Mouse (Mus musculus) liver, embryonic 15.5 days (tissue): ENCODE data around the gene Pias4. TPM values are rescaled to one million over a fixed set of nuclear protein-coding genes. Genes with fewer than 3 reads are reported as not detected.
"Not testable (repeated sequence)": the region's sequence is repeated elsewhere in the genome, so short reads cannot be mapped to it uniquely, and the experiment has no call there.

ENCODE experiments used
- ATAC-seq: fragments of 200-750 bp; cut with Nextera tagmentation; 2 replicates; pipeline ENCODE4 v1.8.0; 2017; ENCODE audit warnings: moderate number of reproducible peaks, mild to moderate bottlenecking, moderate library complexity; ENCODE audit not compliant: insufficient read depth
- H3K27ac ChIP-seq: fragments of 300-500 bp; sonication (generic); replicated peaks from 2 replicates; pipeline ENCODE4 v1.5.1; 2015; ENCODE audit warnings: mild to moderate bottlenecking, inconsistent platforms
- H3K27me3 ChIP-seq: fragments of 300-500 bp; sonication (generic); 2 replicates; pipeline ENCODE4 v1.6.1; 2015; ENCODE audit warnings: mild to moderate bottlenecking, inconsistent platforms
- H3K36me3 ChIP-seq: fragments of 300-500 bp; sonication (generic); replicated peaks from 2 replicates; pipeline ENCODE4 v1.6.1; 2015; ENCODE audit warnings: moderate library complexity, mild to moderate bottlenecking, inconsistent platforms
- H3K4me1 ChIP-seq: fragments of 300-500 bp; sonication (generic); replicated peaks from 2 replicates; pipeline ENCODE4 v1.6.1; 2015; ENCODE audit warnings: inconsistent platforms
- H3K4me2 ChIP-seq: fragments of 300-500 bp; sonication (generic); 2 replicates; pipeline ENCODE4 v1.6.1; 2015; ENCODE audit warnings: moderate library complexity, mild to moderate bottlenecking, inconsistent platforms
- H3K4me3 ChIP-seq: fragments of 300-500 bp; sonication (generic); replicated peaks from 2 replicates; pipeline ENCODE4 v1.5.1; 2015; ENCODE audit warnings: mild to moderate bottlenecking, inconsistent platforms
- H3K9ac ChIP-seq: fragments of 300-500 bp; sonication (generic); 2 replicates; pipeline ENCODE4 v1.6.1; 2015; ENCODE audit warnings: moderate library complexity, mild to moderate bottlenecking, inconsistent platforms
- H3K9me3 ChIP-seq: fragments of 300-500 bp; sonication (generic); replicated peaks from 2 replicates; pipeline ENCODE4 v1.6.1; 2016; ENCODE audit warnings: inconsistent platforms
- WGBS: fragments of 180-500 bp; shearing (Covaris S2); methylation state at CpG from one replicate; pipeline ENCODE4 v1.1.7; 2015; ENCODE audit warnings: mixed read lengths; ENCODE audit not compliant: insufficient replicate concordance; 5-methylcytosine and 5-hydroxymethylcytosine counted together
- polyA plus RNA-seq: library from polyadenylated mRNA; unstranded; fragments of >200 nt; fragmentation: Nextera tagmentation; extraction: Ambion mirVana; gene quantifications from 2 replicates; pipeline ENCODE4 v1.2.1, GENCODE M21; 2015

Gene Pias4
- polyA plus RNA-seq: 26.0 and 32.6 TPM in 2 replicates

DNA sequence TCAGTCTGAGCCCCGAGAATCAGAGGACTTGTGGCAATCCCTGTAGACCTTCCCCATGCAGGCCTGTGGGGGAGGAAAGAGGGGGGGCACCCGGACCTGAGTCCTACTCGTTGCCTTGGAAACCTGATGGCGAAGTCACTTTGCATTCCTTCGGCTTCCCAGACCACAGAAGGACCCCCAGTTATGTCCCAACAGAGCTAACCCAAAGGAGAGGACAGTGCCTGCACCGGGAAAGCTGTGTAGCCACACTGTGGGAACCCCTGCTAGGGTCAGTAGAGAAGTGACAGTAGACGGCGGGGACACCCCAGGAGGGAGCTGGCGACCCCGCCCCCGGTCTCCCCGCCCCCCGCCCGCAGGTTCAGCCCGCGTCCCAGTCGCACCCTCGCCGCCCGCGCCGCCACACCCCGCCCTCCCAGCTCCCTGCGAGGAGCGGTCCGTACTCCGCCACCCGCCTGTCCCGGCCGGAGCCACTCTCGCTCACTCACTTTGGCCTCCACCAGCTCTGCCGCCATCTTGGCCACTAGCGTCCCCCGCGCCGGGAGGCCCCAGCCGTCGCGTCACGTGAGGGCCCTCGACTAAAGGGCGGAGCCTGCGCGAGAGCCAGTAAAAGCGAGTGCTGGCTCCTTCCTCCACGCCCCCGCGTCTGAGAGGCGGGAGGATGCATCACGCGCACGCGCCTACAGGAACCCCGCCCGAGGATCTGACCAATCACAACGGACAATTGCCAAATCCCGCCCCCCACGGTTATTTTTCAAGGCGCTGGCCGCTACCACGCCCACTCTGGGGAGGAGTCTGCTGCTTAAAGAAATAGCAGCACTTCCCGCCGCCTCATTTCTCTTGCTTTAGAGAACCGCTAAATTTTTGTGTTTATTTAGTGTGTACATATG lies at the start of gene Pias4:
Gene Pias4 (minus strand): TSS at position 724 of the 887 bp plus-strand sequence.
- Histone ChIP-seq H3K36me3 (peaks cover 17% of the 10 kb centered on the region), H3K27me3 (no peaks in the 10 kb centered on the region), H3K4me2 (peak within 1 kb of the TSS; percentile 96), H3K4me1 (peaks cover 62% of the 10 kb centered on the region), H3K4me3 (peak within 1 kb of the TSS; percentile 94), H3K27ac (peak within 1 kb of the TSS; percentile 91), H3K9ac (peak within 1 kb of the TSS; percentile 91), H3K9me3 (no peaks in the 10 kb centered on the region)
- peak; percentile 82 for ATAC-seq
- WGBS: under 1% methylated on average over 63 of the region's 64 CpGs

DNA sequence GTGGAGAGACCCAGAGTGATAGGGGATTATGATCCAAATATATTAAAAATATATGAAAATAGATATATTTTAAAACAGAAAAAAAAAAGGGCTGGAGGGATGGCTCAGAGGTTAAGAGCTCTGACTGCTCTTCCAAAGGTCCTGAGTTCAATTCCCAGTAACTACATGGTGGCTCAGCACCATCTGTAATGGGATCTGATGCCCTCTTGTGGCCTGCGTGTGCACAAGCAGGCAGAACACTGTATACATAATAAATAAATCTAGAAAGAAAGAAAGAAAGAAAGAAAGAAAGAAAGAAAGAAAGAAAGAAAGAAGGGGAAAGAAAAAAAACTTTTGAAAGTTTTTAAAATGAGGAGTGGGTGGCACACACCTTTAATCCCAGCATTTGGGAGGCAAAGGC lies 49.5 kb upstream of the Pias4 start:
- not testable (repeated sequence) for H3K4me2 ChIP-seq, H3K9me3 ChIP-seq, H3K4me1 ChIP-seq, H3K4me3 ChIP-seq, H3K36me3 ChIP-seq, H3K9ac ChIP-seq, H3K27ac ChIP-seq, ATAC-seq
- H3K27me3 ChIP-seq: peaks cover 14% of the 10 kb centered on the region; the same call in 1 of the 2 replicates
- WGBS: 3% methylated on average over 1 of the region's 1 CpGs

DNA sequence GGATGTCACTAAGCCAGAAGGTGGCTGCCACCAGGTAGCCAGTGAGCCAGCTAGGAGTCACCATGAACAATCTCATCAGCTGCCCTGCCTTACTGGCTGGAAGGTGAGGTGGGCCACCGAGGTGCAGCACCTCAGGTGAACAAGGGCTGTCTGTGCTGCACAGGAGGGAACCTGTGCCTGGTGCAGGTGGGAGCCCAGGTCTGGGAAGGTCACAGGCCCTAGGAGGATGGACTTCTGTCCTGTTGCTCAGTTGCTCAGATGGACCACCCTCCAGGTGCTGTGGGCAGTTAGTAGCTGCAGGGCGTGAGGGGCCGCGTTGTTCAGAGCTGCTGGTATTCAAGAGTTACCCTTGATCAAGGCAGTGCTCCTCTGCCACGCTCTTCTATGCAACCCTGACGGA lies 49.1 kb upstream of the Pias4 start:
- Histone ChIP-seq H3K4me3 (no peak overlapping the region), H3K4me1 (peaks cover 7% of the 10 kb centered on the region), H3K36me3 (no peaks in the 10 kb centered on the region), H3K9ac (no peak overlapping the region), H3K27me3 (peaks cover 14% of the 10 kb centered on the region; the same call in 1 of the 2 replicates), H3K4me2 (no peak overlapping the region), H3K9me3 (no peaks in the 10 kb centered on the region), H3K27ac (no peak overlapping the region)
- WGBS: 64% methylated on average over 6 of the region's 6 CpGs
- no peak for ATAC-seq

DNA sequence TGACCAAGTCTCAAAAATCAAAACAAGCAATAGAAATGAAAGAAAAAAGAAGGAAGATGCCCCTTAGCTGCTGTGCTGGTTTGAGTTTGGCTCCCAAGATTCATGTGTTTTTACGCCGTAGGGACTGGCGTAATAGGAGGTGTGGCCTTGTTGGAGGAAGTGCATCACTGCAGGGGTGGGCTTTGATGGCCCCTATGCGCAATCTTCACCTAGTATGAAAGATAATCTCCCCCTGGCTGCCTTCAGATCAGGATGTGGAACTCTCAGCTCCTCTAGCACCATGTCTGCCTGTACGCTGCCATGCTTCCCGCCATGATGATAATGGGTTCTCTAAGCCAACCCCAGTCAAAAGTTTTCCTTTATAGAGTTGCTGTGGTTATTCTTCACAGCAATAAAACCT lies 48.5 kb upstream of the Pias4 start:
- no peak for ATAC-seq
- H3K36me3 ChIP-seq: no peaks in the 10 kb centered on the region
- 68% methylated on average over 6 of the region's 6 CpGs for WGBS

DNA sequence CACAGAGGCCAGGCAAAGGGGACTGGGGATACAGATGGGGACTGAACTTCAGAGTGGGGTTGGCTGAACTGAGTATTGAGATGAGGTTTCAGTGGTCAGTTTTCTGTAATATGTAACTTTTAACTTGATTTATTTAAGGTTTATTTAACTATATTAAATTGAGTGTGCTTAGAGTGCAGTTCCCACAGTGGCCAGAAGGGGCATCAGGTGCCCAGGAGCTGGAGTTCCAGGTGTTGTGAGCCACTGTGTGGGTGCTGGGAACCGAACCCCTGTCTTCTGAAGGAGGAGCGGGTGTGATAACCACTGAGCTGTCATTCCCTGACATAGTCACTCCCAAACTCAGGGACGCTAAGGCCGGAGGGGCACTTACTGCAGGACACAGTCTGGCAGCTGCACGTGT lies 42.4 kb upstream of the Pias4 start:
- 81% methylated on average over 5 of the region's 5 CpGs for WGBS
- Histone ChIP-seq H3K9me3 (0 out of 2 replicates have a peak, but pooled peaks cover 6% of the 10 kb centered on the region), H3K4me2 (no peak overlapping the region)

More for the DNA sequence above, 48.5 kb upstream of the Pias4 start:
- H3K4me3 ChIP-seq: no peak overlapping the region
- H3K27ac ChIP-seq: no peak overlapping the region
- no peaks in the 10 kb centered on the region for H3K9me3 ChIP-seq
- H3K4me2 ChIP-seq: no peak overlapping the region
- no peak overlapping the region for H3K9ac ChIP-seq
- H3K27me3 ChIP-seq: peaks cover 14% of the 10 kb centered on the region; the same call in 1 of the 2 replicates
- H3K4me1 ChIP-seq: peaks cover 1% of the 10 kb centered on the region; the same call in 1 of the 2 replicates

DNA sequence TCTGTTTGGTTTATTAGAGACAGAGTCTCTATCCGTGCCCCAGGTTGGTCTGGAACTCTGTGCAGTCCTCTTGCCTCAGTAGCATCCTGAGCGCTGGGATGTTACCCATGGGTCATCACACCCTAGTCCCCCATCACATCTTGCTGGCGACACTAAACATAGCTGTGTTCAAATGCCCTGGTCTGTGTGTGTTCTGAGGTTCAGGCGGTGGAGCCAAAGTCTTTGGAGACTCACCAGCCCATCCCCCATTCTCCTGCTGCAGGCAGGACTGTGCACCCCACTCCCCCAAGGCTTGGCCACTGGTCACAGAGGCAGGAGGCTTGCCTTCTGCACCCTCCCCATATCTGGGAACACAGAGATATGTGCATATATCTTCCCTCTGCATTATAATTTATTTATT lies 36.4 kb upstream of the Pias4 start:
- Histone ChIP-seq H3K27ac (peak overlapping the region; percentile 14; the same call in 1 of the 2 replicates), H3K9ac (no peak overlapping the region), H3K4me1 (peaks cover 22% of the 10 kb centered on the region), H3K36me3 (no peaks in the 10 kb centered on the region), H3K27me3 (peaks cover 32% of the 10 kb centered on the region), H3K4me3 (no peak overlapping the region), H3K4me2 (no peak overlapping the region), H3K9me3 (no peaks in the 10 kb centered on the region)
- 64% methylated on average over 4 of the region's 4 CpGs for WGBS
- no peak for ATAC-seq

More for the DNA sequence above, 42.4 kb upstream of the Pias4 start:
- Histone ChIP-seq H3K27ac (no peak overlapping the region), H3K9ac (no peak overlapping the region), H3K4me1 (no peaks in the 10 kb centered on the region), H3K4me3 (no peak overlapping the region), H3K27me3 (0 out of 2 replicates have a peak, but pooled peaks cover 23% of the 10 kb centered on the region), H3K36me3 (no peaks in the 10 kb centered on the region)
- ATAC-seq: no peak

DNA sequence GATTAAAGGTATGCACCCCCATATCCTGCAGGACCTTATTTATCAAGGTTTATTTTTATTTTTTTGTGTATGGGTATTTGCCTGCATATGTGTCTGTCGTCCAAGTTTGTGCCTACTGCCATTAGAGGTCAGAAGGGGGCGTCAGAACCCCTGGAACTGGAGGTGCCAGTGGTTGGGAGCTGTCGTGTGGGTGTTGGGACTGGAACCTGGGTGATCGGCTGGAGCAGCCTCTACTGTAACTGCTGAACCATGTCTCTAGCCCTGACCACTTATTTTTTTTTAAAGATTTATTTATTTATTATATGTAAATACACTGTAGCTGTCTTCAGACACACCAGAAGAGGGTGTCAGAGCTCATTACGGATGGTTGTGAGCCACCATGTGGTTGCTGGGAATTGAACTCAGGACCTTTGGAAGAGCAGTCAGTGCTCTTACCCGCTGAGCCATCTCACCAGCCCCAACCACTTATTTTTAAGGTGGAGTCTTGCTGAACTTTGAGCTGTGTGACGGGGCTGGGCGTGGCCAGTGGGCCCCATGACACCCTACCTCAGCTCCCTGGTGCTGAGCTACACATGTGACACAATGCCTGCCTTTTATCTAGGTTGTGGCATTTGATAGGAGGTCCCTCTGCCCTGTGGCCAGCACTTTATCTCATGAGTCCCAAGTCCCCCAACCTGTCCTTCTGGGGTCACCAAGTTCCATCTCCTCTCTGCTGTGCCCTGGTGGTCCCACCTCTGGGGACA lies 35.4 kb upstream of the Pias4 start:
- peak overlapping the region; percentile 63; the same call in 1 of the 2 replicates for H3K27ac ChIP-seq
- no peaks in the 10 kb centered on the region for H3K36me3 ChIP-seq
- peaks cover 35% of the 10 kb centered on the region for H3K27me3 ChIP-seq
- no peak overlapping the region for H3K4me3 ChIP-seq
- no peak overlapping the region for H3K9ac ChIP-seq
- peak; percentile 81 for ATAC-seq
- no peak overlapping the region for H3K4me2 ChIP-seq
- WGBS: 23% methylated on average over 8 of the region's 8 CpGs
- no peaks in the 10 kb centered on the region for H3K9me3 ChIP-seq
- peaks cover 22% of the 10 kb centered on the region for H3K4me1 ChIP-seq

DNA sequence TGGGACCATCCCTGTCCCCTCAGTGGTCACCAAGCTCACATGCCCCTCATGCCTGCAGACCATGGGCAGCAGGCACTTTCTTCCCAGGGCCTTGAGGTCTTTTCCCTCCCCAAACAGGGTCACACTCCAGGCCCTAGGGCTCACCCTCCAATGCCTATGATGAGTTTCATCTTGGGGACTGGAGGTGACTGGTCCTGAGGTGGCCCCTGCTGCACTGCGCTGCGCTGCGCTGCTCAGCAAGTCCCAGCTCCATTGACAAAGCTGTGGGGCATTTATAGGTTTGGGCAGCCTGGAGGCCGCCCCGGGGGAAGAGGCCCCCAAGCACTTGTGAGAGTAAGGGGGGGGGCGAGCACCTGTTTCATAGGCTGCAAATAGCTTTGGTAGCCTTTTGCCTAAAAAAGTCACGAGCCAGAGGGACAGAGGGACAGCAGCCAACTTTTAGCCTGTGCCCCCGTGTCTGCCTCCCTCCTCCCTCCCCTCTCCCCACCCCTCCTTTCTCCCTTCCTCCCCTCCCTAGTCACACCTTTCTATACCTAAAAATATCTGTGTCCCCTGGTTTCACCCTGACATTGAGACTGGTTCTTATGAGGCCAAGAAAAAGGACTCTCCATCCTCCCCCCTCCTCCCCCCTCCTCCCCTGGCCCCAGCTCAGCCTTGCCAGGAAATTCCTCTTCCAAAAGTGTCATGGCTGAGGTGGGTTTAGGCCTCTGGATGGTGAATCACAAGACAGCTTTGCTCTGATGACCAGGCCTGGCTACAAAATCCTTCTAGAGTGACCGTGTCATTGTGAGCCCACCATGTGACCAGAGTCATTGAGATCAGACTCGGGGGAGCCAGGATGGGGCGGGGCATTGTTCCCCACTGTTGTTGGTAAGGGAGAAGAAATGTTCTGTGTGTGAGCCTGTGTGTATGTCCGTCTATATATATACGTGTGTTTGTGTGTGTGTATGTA lies 34.4 kb upstream of the Pias4 start, which contains the start of gene Nmrk2:
Gene Nmrk2 (minus strand): TSS at position 245 of the 952 bp plus-strand sequence.
- H3K4me3 ChIP-seq: no peak within 1 kb of the TSS
- H3K4me1 ChIP-seq: peaks cover 22% of the 10 kb centered on the region
- no peak within 1 kb of the TSS for H3K4me2 ChIP-seq
- peaks cover 40% of the 10 kb centered on the region for H3K27me3 ChIP-seq
- no peaks in the 10 kb centered on the region for H3K9me3 ChIP-seq
- no peaks in the 10 kb centered on the region for H3K36me3 ChIP-seq
- WGBS: 64% methylated on average over 13 of the region's 13 CpGs
- no peak for ATAC-seq
- no peak within 1 kb of the TSS for H3K9ac ChIP-seq
- H3K27ac ChIP-seq: no peak within 1 kb of the TSS

DNA sequence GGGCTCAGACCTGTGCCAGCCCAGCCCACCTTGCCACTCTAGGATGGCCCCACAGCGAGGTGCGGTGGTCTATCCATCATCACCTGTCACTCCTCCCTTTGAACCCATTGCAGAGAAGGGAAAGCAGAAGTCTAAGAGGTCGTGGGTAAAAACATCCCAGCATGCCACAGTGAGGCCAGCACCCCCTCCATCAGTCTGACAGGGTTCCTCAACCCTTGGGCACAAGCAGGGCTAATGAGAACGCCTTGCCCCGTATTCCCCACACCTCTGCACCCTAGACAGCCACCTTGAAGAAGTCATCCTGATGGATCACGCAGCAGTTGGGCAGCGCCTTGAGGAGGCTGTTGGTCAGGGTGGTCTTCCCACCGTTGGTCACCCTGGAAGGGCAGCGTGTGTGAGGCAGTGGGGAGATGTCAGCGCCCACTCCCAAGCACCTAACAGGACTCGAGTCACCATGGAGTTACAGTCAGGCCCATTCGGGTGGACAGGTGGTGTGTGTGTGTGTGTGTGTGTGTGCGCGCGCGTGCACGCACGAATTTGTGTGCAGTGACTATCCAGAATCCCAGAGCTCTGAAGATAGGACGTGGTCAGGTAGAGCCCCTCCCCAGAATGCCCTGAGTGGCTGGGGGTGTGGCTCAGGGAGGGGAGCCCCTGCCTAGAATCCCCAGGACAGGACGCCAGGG lies 33.0 kb upstream of the Pias4 start:
- no peak overlapping the region for H3K9ac ChIP-seq
- H3K27me3 ChIP-seq: peaks cover 46% of the 10 kb centered on the region
- H3K4me1 ChIP-seq: peaks cover 22% of the 10 kb centered on the region
- no peaks in the 10 kb centered on the region for H3K9me3 ChIP-seq
- 64% methylated on average over 20 of the region's 20 CpGs for WGBS
- no peak for ATAC-seq
- no peak overlapping the region for H3K4me3 ChIP-seq
- no peak overlapping the region for H3K27ac ChIP-seq
- H3K4me2 ChIP-seq: no peak overlapping the region
- no peaks in the 10 kb centered on the region for H3K36me3 ChIP-seq

DNA sequence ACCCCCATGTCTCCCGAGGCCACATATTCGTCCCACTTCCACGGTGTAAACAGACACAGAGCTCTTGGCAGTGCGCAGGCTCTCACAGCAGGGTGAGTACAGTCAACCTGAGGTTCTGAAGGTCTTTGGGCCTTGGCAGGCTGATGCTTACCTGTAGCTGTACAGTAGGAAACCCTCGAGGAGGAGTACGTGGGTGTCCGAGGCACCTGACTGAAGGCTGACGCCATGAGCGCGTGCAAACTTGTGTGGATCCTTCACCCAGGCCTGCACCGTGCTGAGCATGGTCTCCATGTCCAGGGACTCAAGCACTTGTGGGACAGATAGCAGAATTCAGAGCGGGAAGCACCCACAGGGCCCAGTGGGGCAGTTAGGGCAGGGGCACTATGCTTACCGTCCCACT lies 32.4 kb upstream of the Pias4 start:
- Histone ChIP-seq H3K27ac (no peak overlapping the region), H3K27me3 (peaks cover 47% of the 10 kb centered on the region), H3K4me2 (no peak overlapping the region), H3K4me1 (peaks cover 22% of the 10 kb centered on the region), H3K9me3 (no peaks in the 10 kb centered on the region), H3K36me3 (no peaks in the 10 kb centered on the region), H3K4me3 (no peak overlapping the region), H3K9ac (no peak overlapping the region)
- ATAC-seq: no peak
- 74% methylated on average over 13 of the region's 13 CpGs for WGBS
